Mouse (Mus musculus): ENCODE measurements around the gene Ptprk.

DNA sequence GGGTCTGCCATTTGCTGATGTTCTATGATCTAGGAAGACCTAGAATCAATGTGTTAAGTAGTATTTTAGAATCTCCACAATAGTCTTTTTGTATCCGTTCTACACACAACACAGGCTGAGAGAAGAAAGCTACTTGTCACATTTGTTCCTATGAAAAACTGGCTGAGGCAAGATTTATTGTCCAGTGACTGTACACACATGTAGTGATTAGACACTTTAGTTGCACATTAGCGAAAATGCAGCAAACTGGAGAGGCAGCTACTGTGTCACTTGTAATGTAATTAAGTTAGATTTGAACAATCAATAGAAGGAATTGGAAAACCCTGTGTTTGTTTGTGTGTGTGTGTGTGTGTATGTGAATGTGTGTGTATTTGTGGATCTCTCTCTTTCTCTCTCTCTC lies 8.6 kb downstream of the Ptprk start:
- no peak for TF ChIP-seq CTCF (IDR thresholded peaks at IDR 0.05; ENCODE audit: control insufficient read depth, insufficient read depth, low read length)
- TF ChIP-seq POLR2A (IDR thresholded peaks at IDR 0.05; ENCODE audit: borderline replicate concordance, control insufficient read depth, low read depth, low read length): no peak

All from bone marrow, adult 2 months (tissue).